Mouse (Mus musculus) cerebellum, adult 8-10 months (tissue): ENCODE results near the gene Acot7.

ENCODE experiments used
- DNase-seq: peaks from one replicate; pipeline ENCODE4 v3.0.0; 2022

Gene Acot7

DNA sequence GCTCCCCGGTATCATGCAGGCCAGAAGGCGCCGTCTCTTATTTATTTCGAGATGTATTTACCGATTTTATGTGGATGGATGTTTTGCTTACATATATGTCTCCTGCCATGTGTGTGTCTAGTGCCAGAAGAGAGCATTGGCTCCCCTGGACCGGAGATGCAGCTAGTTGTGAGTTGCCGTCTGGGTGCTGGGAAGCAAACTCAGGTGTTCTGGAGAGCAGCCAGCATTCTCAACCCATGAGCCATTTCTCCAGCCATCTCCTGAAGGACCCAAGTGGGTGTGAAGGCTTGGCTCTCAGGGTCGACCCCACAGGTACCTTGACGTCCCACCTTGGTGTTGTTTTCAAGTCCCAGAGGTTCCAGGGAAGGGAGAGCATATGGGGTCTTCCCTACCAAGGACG, 4.3 kb downstream of the Acot7 start:
- no peak for DNase-seq

GRCm38 (mm10) chr4:152184353-152185035, 6.6 kb downstream of the Acot7 start:
- DNase-seq: peak; percentile 56

DNA sequence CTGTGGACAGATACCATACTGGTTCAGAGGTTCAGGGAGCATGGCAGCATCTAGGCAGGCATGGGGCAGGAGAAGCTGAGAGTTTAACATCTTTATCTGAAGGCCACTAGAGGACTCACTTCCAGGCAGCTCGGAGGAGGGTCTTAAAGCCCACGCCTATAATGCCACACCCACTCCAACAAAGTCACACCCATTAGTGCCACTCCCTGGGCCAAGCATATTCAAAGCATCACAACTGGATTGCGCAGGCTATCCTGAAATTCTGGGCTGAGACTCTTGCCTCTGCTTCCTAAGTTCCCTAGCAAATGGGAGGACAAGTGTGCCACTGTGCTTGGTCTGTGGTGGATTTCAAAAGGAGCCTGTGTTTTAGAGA, 7.2 kb downstream of the Acot7 start:
- no peak for DNase-seq

GRCm38 (mm10) chr4:152185510-152186204, 7.7 kb downstream of the Acot7 start:
- no peak for DNase-seq

DNA sequence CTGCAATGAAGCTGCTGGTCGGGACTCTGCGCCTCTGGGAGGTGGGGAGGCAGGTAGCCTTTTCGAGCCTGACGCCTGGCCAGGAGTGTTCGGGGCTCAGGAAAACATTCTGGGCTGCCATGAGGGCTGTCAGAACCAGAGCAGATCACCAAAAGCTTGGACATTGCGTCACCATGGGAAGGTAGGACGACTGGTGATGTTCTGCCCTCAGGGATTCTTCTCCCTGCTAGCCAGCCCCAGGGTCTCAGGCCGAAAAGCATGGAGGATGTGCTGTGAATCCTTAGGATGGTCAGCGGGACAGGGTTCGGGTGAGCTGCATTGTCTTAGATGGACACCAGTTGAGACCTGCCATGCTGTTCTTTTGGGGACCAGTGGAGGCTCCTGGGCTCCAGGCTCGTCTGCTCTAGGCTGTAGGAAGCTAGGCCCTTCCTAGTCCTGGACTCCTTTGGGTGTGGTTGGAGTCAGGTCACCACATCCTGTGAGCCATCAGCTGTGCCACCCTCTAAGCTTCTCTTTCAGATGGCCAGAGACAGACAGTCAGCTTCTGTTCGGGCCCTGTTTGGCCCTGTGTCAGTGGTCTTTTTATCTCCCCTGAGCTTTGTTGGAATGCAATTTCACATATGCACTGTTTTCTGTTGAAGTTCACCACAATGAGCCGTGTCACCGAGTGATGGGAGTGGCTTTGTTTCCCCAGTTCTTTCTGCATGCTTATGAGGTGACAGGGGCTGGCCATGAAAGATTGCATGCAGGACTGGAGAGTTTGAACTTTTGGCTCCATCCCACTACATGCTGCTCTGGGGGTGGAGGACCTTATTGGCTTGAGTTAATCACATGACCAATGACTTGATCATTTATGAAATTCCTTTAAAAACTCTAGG, 8.5 kb downstream of the Acot7 start:
- no peak for DNase-seq

GRCm38 (mm10) chr4:152187142-152187541, 9.2 kb downstream of the Acot7 start:
- no peak for DNase-seq

DNA sequence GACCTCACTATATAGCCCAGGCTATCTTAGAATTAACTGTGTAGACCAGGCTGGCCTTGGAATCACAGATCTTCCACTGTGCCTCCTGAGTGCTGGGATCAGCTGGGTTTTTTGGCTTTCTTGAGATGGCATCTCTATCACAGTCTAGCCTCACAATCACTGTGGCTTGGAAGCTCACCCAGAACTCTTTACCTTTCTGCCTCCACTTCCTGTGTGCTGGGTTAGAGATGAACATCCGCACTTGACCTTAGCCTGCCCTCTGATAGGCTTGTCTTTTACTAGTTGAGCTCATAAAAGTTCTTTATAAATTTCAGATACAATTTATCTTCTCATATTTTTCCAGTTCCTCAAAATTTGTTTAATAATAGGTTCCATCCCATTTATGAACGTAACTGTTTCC, 10.7 kb downstream of the Acot7 start:
- DNase-seq: no peak

DNA sequence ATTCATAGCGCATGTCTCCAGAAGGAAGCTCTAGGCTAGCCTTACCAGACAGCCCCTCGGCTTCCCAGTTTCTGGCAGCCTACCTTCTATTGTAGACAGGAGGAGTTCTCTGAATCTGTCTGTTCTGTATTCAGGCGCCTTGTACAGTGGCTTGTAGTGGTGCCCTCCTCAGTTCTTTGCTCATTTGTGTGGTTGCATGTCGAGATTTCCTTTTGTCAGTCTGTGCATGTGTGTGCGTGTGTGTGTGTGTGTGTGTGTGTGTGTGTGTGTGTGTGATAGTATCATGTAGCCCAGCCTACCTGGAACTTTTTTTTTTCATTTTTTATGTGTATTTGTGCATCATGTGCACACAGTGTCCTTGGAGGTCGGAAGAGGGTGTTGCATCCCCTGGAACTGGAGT, 11.1 kb downstream of the Acot7 start:
- no peak for DNase-seq

DNA sequence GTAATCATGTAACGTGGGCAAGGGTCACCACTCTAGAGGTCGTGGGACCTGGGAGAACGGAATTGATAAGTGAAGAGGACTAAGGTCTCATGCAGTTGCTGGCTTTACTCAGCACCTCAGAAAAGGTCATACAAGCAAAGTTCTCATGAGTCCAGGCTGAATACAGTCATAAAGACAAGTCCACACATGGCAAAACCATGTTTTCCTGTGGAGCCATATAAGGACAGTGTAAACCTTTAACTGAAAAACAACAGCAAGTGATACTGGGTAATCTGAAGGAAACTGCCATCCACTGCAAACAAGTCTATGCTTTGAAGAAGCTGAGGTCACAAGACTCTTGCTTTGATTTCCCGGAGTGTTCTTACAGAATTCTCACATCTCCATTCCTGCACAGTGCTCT, 11.8 kb downstream of the Acot7 start:
- DNase-seq: no peak

DNA sequence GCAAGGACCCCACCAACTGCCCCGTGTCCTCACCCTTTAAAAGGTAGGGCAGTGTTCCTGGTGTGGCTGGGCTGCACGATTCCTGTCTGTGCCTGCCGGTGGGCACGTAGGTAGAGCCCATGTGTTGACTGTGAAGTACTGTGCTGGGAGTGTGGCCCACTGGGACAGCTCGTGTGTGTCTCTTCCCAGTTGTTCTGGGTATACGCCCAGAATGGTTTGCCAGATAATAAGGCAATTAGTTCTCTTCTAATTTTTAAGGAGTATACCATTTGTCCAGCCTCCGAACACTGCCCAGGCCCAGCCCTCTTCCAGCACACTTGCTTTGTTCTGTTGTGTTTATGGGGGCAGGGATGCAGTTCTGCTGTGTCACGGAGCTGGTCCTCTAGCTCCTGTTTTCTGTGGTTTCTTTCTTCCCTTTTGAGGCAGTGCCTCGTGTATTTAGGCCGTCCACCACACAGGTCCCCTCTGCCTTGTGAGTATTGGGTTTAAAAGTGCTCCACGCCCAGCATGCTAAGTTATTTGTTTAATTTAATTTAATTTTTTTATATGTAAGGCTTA, 12.2 kb downstream of the Acot7 start:
- DNase-seq: no peak

DNA sequence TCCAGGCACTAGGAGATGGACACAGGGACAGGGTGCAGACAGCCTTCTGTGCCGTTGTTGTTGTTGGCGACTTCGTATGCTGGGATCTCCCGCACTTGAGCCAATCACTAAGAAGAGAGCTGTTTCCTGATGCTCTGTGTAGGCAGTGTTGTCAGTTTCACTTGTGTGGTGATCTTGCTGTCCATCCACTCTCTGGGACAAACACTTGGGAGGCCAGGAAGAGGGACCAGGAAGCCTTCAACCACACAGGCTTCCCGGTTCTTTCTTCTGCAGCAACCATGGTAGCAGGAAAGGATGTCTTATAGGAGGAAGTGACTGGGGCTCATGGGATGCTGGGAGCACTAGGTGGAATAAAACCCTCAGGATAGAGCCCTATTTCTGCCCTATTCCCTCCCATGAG, 12.8 kb downstream of the Acot7 start:
- DNase-seq: no peak

DNA sequence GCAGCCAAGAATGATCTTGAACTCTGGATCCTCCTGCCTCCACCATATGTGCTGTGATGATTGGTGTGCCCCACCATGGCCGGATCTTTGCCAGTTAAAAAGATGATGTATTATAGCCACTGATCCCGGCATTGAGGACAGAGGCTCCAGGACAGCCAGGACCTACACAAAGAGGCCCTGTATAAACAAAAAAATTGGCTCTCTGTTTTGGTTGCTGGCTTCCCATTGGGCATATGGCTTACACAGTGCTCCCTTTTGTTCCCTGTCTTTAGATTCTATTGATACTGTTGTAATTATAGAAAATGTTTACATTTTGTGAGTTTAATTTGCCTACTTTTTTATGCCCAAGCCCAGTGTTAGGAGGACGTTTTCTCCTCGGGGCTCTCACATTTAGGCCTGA, 14.6 kb downstream of the Acot7 start:
- DNase-seq: no peak

DNA sequence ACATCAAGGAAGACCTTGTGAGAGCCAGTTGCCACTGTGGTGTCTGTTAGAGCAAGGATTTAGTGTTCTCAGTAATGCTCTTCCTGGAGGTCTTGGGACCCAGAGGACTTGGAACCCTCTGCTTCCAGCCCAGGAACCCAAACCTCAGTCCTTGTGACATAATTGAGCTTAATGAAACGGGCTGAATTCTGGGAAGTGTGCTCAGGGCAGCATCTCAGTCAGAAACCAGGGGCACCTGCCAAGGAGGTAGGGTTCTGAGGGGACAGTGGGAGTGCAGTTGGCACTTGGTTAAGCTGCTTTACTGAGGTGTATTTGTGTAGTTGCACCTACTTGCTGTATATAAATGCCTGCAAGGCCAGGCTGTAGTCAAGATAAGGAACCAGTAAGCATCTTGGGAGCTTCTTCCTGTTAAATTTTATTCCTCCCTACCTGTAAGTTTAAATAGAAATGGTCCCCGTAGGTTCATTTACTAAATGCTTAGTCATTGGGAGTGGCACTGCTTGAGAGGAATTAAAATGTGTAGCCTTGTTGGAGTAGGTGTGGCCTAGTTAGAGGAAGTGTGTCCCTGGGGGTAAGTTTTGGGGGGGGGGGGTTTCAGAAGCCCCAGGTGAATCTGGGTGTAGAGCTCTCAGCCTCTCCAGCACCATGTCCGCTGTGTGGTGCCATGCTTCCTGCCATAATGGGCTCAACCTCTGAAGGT, 16.7 kb downstream of the Acot7 start:
- DNase-seq: peak; percentile 33

GRCm38 (mm10) chr4:152196276-152196675, 18.3 kb downstream of the Acot7 start:
- no peak for DNase-seq

- DNase-seq: no peak
These were observed 19.6 kb downstream of the Acot7 start for GRCm38 (mm10) chr4:152197545-152197944.

DNA sequence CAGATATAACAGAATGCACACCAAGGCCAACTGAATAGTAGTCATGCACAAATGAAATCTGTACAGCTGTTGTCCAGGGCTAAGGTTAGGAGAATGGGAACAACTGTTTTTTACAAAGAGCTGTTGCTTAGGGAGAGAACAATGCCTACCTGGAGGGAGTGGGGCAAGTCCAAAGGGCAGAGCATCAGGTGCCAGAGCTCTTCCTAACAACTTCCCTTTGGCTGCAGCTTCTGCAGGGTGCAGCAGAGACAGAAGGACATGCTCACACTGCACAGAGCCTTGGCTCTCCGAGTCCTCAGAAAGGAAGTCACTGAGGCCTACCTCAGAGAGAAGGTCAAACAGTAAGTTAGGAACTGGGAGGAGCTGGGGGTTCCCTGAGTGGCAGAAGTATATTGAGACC, 21.7 kb downstream of the Acot7 start:
- no peak for DNase-seq

DNA sequence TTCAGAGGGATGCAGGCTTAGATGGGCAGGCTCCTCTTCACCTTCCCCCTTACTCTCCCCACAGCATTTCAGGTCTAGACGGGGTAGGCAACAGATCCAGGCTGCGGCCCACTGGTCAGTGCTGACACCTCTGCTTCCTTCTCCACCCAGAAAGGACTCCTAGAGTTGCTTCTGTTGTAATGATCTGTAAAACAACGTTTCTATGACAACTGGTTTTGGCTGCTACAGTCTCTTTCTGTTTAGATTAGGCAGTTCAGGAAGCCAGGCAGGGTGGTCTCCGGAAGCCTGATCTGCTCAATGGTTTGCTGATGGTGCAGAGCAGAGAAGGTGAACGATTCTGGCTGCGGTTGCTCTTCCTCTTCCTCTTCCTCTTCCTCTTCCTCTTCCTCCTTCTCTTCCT, 23.6 kb downstream of the Acot7 start:
- DNase-seq: no peak

DNA sequence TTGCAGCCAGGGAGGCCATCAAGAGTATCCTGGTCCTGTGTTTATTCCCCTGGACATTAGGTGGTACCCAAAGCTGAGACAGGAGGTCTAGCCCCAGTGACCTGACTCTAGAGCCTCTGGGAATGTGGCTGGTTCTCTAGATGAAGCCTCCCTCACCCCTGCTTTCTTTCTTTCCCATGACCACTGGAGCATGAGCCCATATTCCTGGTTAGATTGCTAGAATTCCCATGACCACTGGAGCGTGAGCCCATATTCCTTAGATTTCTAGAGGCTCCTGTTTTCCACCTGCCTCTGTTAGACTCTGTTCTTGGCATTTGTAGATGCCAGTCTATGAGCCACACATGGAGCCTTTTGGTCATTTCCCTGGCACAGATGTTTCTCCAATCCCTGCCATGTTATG, 24.5 kb downstream of the Acot7 start:
- no peak for DNase-seq

GRCm38 (mm10) chr4:152202905-152203304, 25.0 kb downstream of the Acot7 start:
- DNase-seq: no peak

GRCm38 (mm10) chr4:152204663-152205062, 26.7 kb downstream of the Acot7 start:
- no peak for DNase-seq

DNA sequence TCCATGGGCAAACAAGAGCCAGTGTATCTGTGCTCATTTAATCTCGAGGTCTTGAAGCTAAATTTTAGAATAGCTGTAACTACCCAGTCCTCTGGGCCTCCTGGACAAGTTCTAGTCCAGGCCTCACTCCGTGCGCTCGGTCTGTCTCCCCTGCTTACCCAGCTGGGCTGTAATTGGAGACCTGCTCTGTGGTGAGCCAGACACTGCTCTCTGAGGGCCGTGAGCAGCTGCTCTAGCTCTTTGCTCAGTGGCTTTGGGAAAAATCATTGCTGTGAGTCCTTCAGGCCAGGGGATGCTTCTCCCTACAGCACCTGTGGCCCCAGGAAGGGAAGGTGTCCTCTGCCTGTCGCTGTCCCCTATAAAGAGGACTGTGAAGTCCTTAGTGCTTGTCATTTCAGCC, 28.3 kb downstream of the Acot7 start:
- DNase-seq: no peak

- DNase-seq: no peak
These were observed 31.7 kb downstream of the Acot7 start for GRCm38 (mm10) chr4:152209623-152210022.

GRCm38 (mm10) chr4:152212091-152212505, 34.2 kb downstream of the Acot7 start:
- DNase-seq: no peak
